Mouse (Mus musculus): ENCODE results near the gene Glis2.
A peak's percentile ranks its signal among the peaks of the same experiment; 100 is the strongest.

Gene Glis2

GRCm38 (mm10) chr16:4658781-4659245, 64.3 kb downstream of the Glis2 start:
- DNase-seq (ENCODE audit: low read depth, low spot score), result no peak

- no peak for DNase-seq (ENCODE audit: low read depth, low spot score)
Observed at GRCm38 (mm10) chr16:4659326-4659725, 64.8 kb downstream of the Glis2 start.

- no peak for DNase-seq (ENCODE audit: low read depth, low spot score)
Observed at GRCm38 (mm10) chr16:4661605-4662004, 67.1 kb downstream of the Glis2 start.

- DNase-seq (ENCODE audit: low read depth, low spot score), result no peak
Observed at GRCm38 (mm10) chr16:4663806-4664205, 69.3 kb downstream of the Glis2 start.

GRCm38 (mm10) chr16:4665726-4666125, 71.2 kb downstream of the Glis2 start:
- no peak for DNase-seq (ENCODE audit: low read depth, low spot score)

- DNase-seq (ENCODE audit: low read depth, low spot score), result peak; percentile 81
Observed at GRCm38 (mm10) chr16:4667190-4667808, 72.8 kb downstream of the Glis2 start.

GRCm38 (mm10) chr16:4670317-4670716, 75.8 kb downstream of the Glis2 start:
- DNase-seq (ENCODE audit: low read depth, low spot score), result no peak

GRCm38 (mm10) chr16:4674091-4674490, 79.6 kb downstream of the Glis2 start:
- DNase-seq (ENCODE audit: low read depth, low spot score), result peak; percentile 89
